Mouse (Mus musculus): Measurements from ENCODE around the gene Sort1. TPM values are rescaled to one million over a fixed set of nuclear protein-coding genes. Genes with fewer than 3 reads are reported as not detected.

The Sort1 gene
- total RNA-seq, 2 experiments from 2014 or later = 90.4 to 93.5 TPM

- intact Hi-C loops (cut with DNase I) = no loop called here
- DNase-seq = no peak
These were observed 126.5 kb downstream of the Sort1 start for GRCm38 (mm10) chr3:108410359-108410714.

Other genes with a start within 250 kb of the Sort1 start
- 10 to 100 TPM; 10.3 to 10.9 TPM for gene Gstm4, start 239.2 kb upstream of the Sort1 start, total RNA-seq (2021)
- 10 to 100 TPM; 65.3 to 75.4 TPM for gene Ampd2, start 197.4 kb upstream of the Sort1 start, total RNA-seq (2021)
- under 1 TPM in 1 of 2 experiments, not detected in 1; 0.44 TPM for gene Gnat2, start 191.3 kb upstream of the Sort1 start, total RNA-seq (2021)
- gene Gnai3, start 137.9 kb upstream of the Sort1 start, total RNA-seq (2021) = 10 to 100 TPM; 88.6 to 90.4 TPM
- gene Gpr61, start 129.2 kb upstream of the Sort1 start, total RNA-seq (2021) = 10 to 100 TPM; 12.1 to 14.0 TPM
- 10 to 100 TPM; 23.6 to 25.8 TPM for gene Amigo1, start 97.7 kb upstream of the Sort1 start, total RNA-seq (2021)
- 10 to 100 TPM; 10.9 to 11.4 TPM for gene Cyb561d1, start 82.9 kb upstream of the Sort1 start, total RNA-seq (2021)
- gene Atxn7l2, start 73.1 kb upstream of the Sort1 start, total RNA-seq (2021) = 10 to 100 TPM; 33.1 to 34.8 TPM
- 1 to 10 TPM in 1 of 2 experiments, under 1 TPM in 1; 0.98 to 1.4 TPM for gene Sypl2, start 57.4 kb upstream of the Sort1 start, total RNA-seq (2021)
- gene Psma5, start 27.2 kb upstream of the Sort1 start, total RNA-seq (2021) = 10 to 100 TPM; 98.8 to 99.0 TPM
- under 1 TPM in 1 of 2 experiments, not detected in 1; 0.30 TPM for gene Mybphl, start 80.8 kb downstream of the Sort1 start, total RNA-seq (2021)
- 1 to 10 TPM; 4.3 to 6.9 TPM for gene Psrc1, start 99.8 kb downstream of the Sort1 start, total RNA-seq (2021)
- 100 to 1,000 TPM; 136 to 149 TPM for gene Celsr2, start 131.5 kb downstream of the Sort1 start, total RNA-seq (2021)
- 100 to 1,000 TPM; 194 to 199 TPM for gene Sars, start 161.1 kb downstream of the Sort1 start, total RNA-seq (2021)